In the genomic region with DNA sequence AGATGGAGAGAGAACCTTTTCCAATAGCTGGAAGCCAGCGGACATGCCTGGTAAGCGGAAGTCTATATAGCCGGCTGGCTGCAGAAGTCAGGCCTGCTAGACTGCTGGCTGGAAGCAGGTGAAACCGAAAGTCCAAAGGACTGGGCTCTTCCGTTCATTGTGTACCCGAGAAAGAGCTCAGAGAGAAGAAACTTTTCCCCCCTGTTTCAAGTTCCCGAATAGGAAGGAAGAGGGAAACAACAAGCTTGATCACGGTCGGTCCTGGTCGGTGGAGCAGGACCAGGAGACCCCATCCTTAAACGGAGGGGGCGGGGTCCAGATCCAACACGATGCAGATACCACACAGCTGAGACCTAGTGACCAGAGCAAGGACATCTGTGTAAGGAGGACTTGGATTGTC, we compare ENCODE assay signal across 8 mouse cellular contexts. TPM values are rescaled to one million over a fixed set of nuclear protein-coding genes. Genes with fewer than 3 reads are reported as not detected.
DNase-seq lines count a peak whose midpoint lies in the region; ATAC-seq and TF ChIP-seq lines count a peak whose summit lies in the region.

No protein-coding gene starts in this region.

- TF ChIP-seq POLR2A in small intestine, adult 2 months (IDR thresholded peaks at IDR 0.05; ENCODE audit: low read depth, low read length): no peak; the same call in 1 of the 2 replicates

- no peaks in the 10 kb centered on the region for H3K36me3 ChIP-seq in hindbrain, postnatal 0 days (ENCODE audit: insufficient read depth, low read length)
- no peaks in the 10 kb centered on the region for H3K36me3 ChIP-seq in hindbrain, embryonic 12.5 days
- no peaks in the 10 kb centered on the region for H3K36me3 ChIP-seq in heart, embryonic 16.5 days (ENCODE audit: control insufficient read depth, insufficient read depth)
- no peaks in the 10 kb centered on the region for H3K36me3 ChIP-seq in liver, embryonic 11.5 days (ENCODE audit: control insufficient read depth, insufficient read depth, low read length)
- no peaks in the 10 kb centered on the region for H3K36me3 ChIP-seq in small intestine, adult 2 months (ENCODE audit: control insufficient read depth, insufficient read depth, low read length)

- H3K9me3 ChIP-seq in hindbrain, postnatal 0 days (ENCODE audit: low read length): no peaks in the 10 kb centered on the region
- no peaks in the 10 kb centered on the region for H3K9me3 ChIP-seq in hindbrain, embryonic 12.5 days (replicated peaks)
- H3K9me3 ChIP-seq in heart, embryonic 16.5 days (replicated peaks; ENCODE audit: control insufficient read depth, low read length): no peaks in the 10 kb centered on the region
- no peaks in the 10 kb centered on the region for H3K9me3 ChIP-seq in liver, embryonic 11.5 days (ENCODE audit: control insufficient read depth, low read length)

- intact Hi-C loops in gastrocnemius, postnatal 36 days (cut with DNase I): no loop called here

- H3K4me1 ChIP-seq in hindbrain, postnatal 0 days (ENCODE audit: insufficient read depth, low read length): 0 out of 2 replicates have a peak, but pooled peaks cover 4% of the 10 kb centered on the region
- H3K4me1 ChIP-seq in hindbrain, embryonic 12.5 days: peaks cover 7% of the 10 kb centered on the region
- peaks cover 20% of the 10 kb centered on the region for H3K4me1 ChIP-seq in heart, embryonic 16.5 days (ENCODE audit: control insufficient read depth, insufficient read depth, low read length)
- H3K4me1 ChIP-seq in liver, embryonic 11.5 days (replicated peaks; ENCODE audit: control insufficient read depth, insufficient read depth, low read length): peaks cover 9% of the 10 kb centered on the region; the same call in 1 of the 2 replicates
- H3K4me1 ChIP-seq in small intestine, adult 2 months (ENCODE audit: control insufficient read depth, insufficient read depth, insufficient read length, low read length): peaks cover 10% of the 10 kb centered on the region

- H3K4me2 ChIP-seq in hindbrain, postnatal 0 days (ENCODE audit: low read depth, low read length): peak overlapping the region; percentile 29; the same call in 1 of the 2 replicates
- H3K4me2 ChIP-seq in hindbrain, embryonic 12.5 days (replicated peaks): no peak overlapping the region
- H3K4me2 ChIP-seq in heart, embryonic 16.5 days (ENCODE audit: low read depth, low read length): peak overlapping the region; percentile 72
- peak overlapping the region; percentile 53 for H3K4me2 ChIP-seq in liver, embryonic 11.5 days

- WGBS in hindbrain, postnatal 0 days: 48% methylated on average over 13 of the region's 13 CpGs
- WGBS in hindbrain, embryonic 12.5 days: 48% methylated on average over 13 of the region's 13 CpGs
- 31% methylated on average over 13 of the region's 13 CpGs for WGBS in heart, embryonic 16.5 days
- 36% methylated on average over 13 of the region's 13 CpGs for WGBS in liver, embryonic 11.5 days
- 7% methylated on average over 13 of the region's 13 CpGs for WGBS in small intestine, adult 2 months

- no peaks in the 10 kb centered on the region for H3K27me3 ChIP-seq in hindbrain, postnatal 0 days (ENCODE audit: insufficient read depth, low read length)
- H3K27me3 ChIP-seq in hindbrain, embryonic 12.5 days: no peaks in the 10 kb centered on the region
- no peaks in the 10 kb centered on the region for H3K27me3 ChIP-seq in heart, embryonic 16.5 days (ENCODE audit: control insufficient read depth, insufficient read depth, low read length)
- H3K27me3 ChIP-seq in liver, embryonic 11.5 days (replicated peaks; ENCODE audit: control insufficient read depth, insufficient read depth, low read length): peaks cover 8% of the 10 kb centered on the region; the same call in 1 of the 2 replicates
- no peaks in the 10 kb centered on the region for H3K27me3 ChIP-seq in small intestine, adult 2 months (ENCODE audit: control insufficient read depth, insufficient read depth, low read length)

- TF ChIP-seq CTCF in hindbrain, postnatal 0 days (IDR thresholded peaks at IDR 0.05; ENCODE audit: low read depth): no peak
- TF ChIP-seq CTCF in small intestine, adult 2 months (IDR thresholded peaks at IDR 0.05; ENCODE audit: extremely low read depth, insufficient read length, insufficient replicate concordance, low read depth, low read length): no peak

- ATAC-seq in hindbrain, postnatal 0 days: no peak
- no peak for ATAC-seq in hindbrain, embryonic 12.5 days (ENCODE audit: low FRiP score)
- peak; percentile 31; the same call in 1 of the 2 replicates for ATAC-seq in heart, embryonic 16.5 days (replicated peaks; ENCODE audit: extremely low read depth, insufficient read depth, low FRiP score)
- no peak for ATAC-seq in liver, embryonic 11.5 days (replicated peaks; ENCODE audit: low FRiP score)

- no peak overlapping the region for H3K9ac ChIP-seq in hindbrain, postnatal 0 days (replicated peaks; ENCODE audit: low read length)
- H3K9ac ChIP-seq in hindbrain, embryonic 12.5 days: no peak overlapping the region
- H3K9ac ChIP-seq in heart, embryonic 16.5 days (ENCODE audit: low read length): peak overlapping the region; percentile 73
- H3K9ac ChIP-seq in liver, embryonic 11.5 days (ENCODE audit: low read depth, low read length): no peak overlapping the region; the same call in 1 of the 2 replicates

- H3K27ac ChIP-seq in hindbrain, postnatal 0 days: no peak overlapping the region
- no peak overlapping the region for H3K27ac ChIP-seq in hindbrain, embryonic 12.5 days
- peak overlapping the region; percentile 86 for H3K27ac ChIP-seq in heart, embryonic 16.5 days (ENCODE audit: low read length)
- no peak overlapping the region for H3K27ac ChIP-seq in liver, embryonic 11.5 days (ENCODE audit: low read depth, low read length)
- H3K27ac ChIP-seq in small intestine, adult 2 months (ENCODE audit: insufficient read depth, low read depth, low read length): peak overlapping the region; percentile 94

- DNase-seq in hindbrain, postnatal 0 days (ENCODE audit: low spot score): no peak
- DNase-seq in liver, embryonic 11.5 days (ENCODE audit: low spot score): no peak
- DNase-seq in adipocyte (ENCODE audit: low spot score): no peak
- no peak for DNase-seq in urinary bladder, postnatal 14 days (ENCODE audit: low spot score)
- no peak for DNase-seq in gastrocnemius, postnatal 36 days

- H3K4me3 ChIP-seq in hindbrain, postnatal 0 days (ENCODE audit: low read length): no peak overlapping the region
- no peak overlapping the region for H3K4me3 ChIP-seq in hindbrain, embryonic 12.5 days
- H3K4me3 ChIP-seq in heart, embryonic 16.5 days (ENCODE audit: low read length): peak overlapping the region; percentile 48
- 0 out of 2 replicates have a peak overlapping the region, but pooled peaks have one; percentile 21 for H3K4me3 ChIP-seq in liver, embryonic 11.5 days (ENCODE audit: low read depth, low read length)
- H3K4me3 ChIP-seq in small intestine, adult 2 months (ENCODE audit: low read depth, low read length): peak overlapping the region; percentile 71

RNA-seq across cellular contexts. Expression of a gene that starts 9.6 kb away (rescaled TPM):
- total RNA-seq in hindbrain, postnatal 0 days (2014; rRNA removed): 39.8 and 51.3 TPM in 2 replicates
- polyA plus RNA-seq in hindbrain, postnatal 0 days (2015; fragmentation: Nextera tagmentation; extraction: Ambion mirVana): 29.1 and 30.7 TPM in 2 replicates
- polyA plus RNA-seq in hindbrain, embryonic 12.5 days (2016; fragmentation: Nextera tagmentation; extraction: Ambion mirVana): 95.2 and 98.0 TPM in 2 replicates
- 69.5 and 92.6 TPM in 2 replicates for polyA plus RNA-seq in heart, embryonic 16.5 days (2015; fragmentation: Nextera tagmentation; extraction: Ambion mirVana)
- 229 and 276 TPM in 2 replicates for polyA plus RNA-seq in liver, embryonic 11.5 days (2014; fragmentation: Nextera tagmentation; extraction: Ambion mirVana)
- polyA plus RNA-seq in small intestine, adult 2 months (2012; rRNA removed): 5.9 and 13.5 TPM in 2 replicates
- total RNA-seq in gastrocnemius, postnatal 36 days (2021): 10 to 100 TPM; 17.7 to 20.5 TPM

Comparison
In these comparisons a context has a peak if more than half of its experiments do, and no peak if none do; other contexts are left out.
1. H3K27ac ChIP-seq: peak in heart, embryonic 16.5 days (single experiment) and small intestine, adult 2 months (single experiment); none in hindbrain, postnatal 0 days (single experiment), hindbrain, embryonic 12.5 days (single experiment) and liver, embryonic 11.5 days (single experiment).
2. H3K4me3 ChIP-seq: peak in heart, embryonic 16.5 days (single experiment), liver, embryonic 11.5 days (single experiment) and small intestine, adult 2 months (single experiment); none in hindbrain, postnatal 0 days (single experiment) and hindbrain, embryonic 12.5 days (single experiment).